Mouse (Mus musculus) Patski (cell line): ENCODE results near the gene Arl8b. TPM values are rescaled to one million over a fixed set of nuclear protein-coding genes. Genes with fewer than 3 reads are reported as not detected.
A peak's percentile ranks its signal among the peaks of the same experiment; 100 is the strongest.

Experiments used
- ATAC-seq: fragments of 100-300 bp; one replicate; pipeline ENCODE4 v1.8.0; 2021
- CTCF ChIA-PET: fragments of 350-600 bp; sonication (Branson Sonifier 250); formaldehyde crosslinking; loops from one replicate; lab custom pipeline; 2022; ENCODE audit warnings: inconsistent platforms; lab: Charles Lee
- POLR2A ChIA-PET: fragments of 350-600 bp; sonication (Branson Sonifier 250); formaldehyde crosslinking; loops from one replicate; lab custom pipeline; 2022; ENCODE audit warnings: antibody characterized with exemption, inconsistent platforms; lab: Charles Lee
- DNase-seq: peaks from one replicate; pipeline ENCODE4 v3.0.0-alpha.2; 2011; ENCODE audit warnings: low read depth, low spot score
- H3K27me3 ChIP-seq: fragments of 371-371 bp; one replicate; pipeline ENCODE4 v1.5.1; 2021
- CTCF ChIP-seq: fragments of 100-300 bp; IDR thresholded peaks from one replicate; pipeline ENCODE4 v1.5.1; 2021
- in situ Hi-C: fragments of 300-500 bp; cut with MboI; formaldehyde crosslinking; loops from 3 replicates; pipeline ENCODE4 v1.11.1; 2018; ENCODE audit warnings: low pct_unique_long_range_greater_than_20kb, mixed read lengths
- polyA plus RNA-seq: library from polyadenylated mRNA; unstranded; gene quantifications from one replicate; pipeline ENCODE4 v1.2.3, GENCODE M21; 2021

Gene Arl8b
- polyA plus RNA-seq, 1 experiment from 2014 or later = 89.6 TPM

DNA sequence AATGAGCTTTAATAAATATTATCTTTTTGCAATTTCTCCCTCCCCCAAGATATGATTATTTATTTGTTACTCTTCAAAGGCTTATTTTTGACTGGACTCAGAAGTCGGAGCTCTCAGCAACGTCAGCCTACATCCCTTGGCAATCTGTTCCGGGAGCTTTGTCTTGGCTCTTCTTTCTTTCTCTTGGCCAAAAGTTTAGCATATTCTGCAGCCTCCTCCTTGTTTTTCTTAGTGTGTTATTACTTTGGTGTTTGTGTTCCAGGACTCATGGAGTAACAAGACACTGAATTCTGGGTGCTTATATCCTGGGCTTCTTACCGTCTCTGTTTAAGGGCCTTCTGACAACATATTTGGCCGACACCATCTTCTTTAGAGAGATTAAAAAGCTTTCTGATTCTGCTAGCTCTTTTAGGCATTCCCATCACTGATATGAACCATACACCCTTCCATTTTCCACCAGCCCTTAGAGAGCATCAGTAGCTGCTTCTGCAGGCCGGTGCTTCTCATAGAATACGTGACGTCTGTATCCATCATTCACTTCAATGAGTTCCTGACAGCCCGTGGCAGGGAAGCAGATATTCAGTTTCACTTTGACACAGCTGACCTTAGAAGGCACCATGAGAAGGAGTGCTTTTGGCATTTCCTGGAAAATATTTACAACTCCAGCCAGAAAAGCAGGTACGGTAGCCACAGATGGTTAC, 23.8 kb upstream of the Arl8b start:
- in situ Hi-C loops = no loop called here
- TF ChIP-seq CTCF = no peak
- ATAC-seq = no peak
- no peaks in the 10 kb centered on the region for H3K27me3 ChIP-seq
- POLR2A ChIA-PET = interaction anchor here (0.5 kb wide), 1 partner anchor 46 kb away, joined by 4 read pairs; no protein-coding TSS in a partner anchor
- CTCF ChIA-PET = interaction anchor here (1.3 to 1.6 kb wide), 2 partner anchors 14 to 17 kb away, joined by 3 to 5 read pairs; no protein-coding TSS in a partner anchor
- no peak for DNase-seq

GRCm38 (mm10) chr6:108759698-108760039, 23.2 kb upstream of the Arl8b start:
- CTCF ChIA-PET = interaction anchor here (1.3 kb wide), 1 partner anchor 17 kb away, joined by 3 read pairs; no protein-coding TSS in a partner anchor
- in situ Hi-C loops = no loop called here
- ATAC-seq (no peak), DNase-seq (no peak)
- TF ChIP-seq CTCF = no peak
- POLR2A ChIA-PET = interaction anchor here (0.5 kb wide), 1 partner anchor 46 kb away, joined by 4 read pairs; no protein-coding TSS in a partner anchor
- H3K27me3 ChIP-seq = no peaks in the 10 kb centered on the region

DNA sequence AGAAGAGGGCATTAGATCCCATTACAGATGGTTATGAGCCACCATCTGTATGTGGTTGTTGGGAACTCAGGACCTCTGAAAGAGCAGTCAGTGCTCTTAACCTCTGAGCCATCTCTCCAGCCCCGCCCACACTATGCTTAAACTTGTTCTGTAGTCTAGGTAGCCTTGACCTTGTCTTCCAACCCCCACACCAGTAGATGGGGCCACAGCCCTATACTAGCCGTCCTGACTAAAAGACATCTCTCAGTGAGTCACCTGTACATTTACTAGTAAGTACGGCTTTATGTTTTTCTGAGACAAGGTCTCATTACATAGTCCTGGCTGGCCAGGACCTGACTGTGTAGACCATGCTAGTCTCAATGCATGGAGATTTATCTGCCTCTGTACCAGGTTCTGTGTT, 12.0 kb upstream of the Arl8b start:
- ChIA-PET CTCF (no interaction called here), POLR2A (no interaction called here)
- ATAC-seq (no peak), DNase-seq (no peak)
- in situ Hi-C loops = no loop called here
- TF ChIP-seq CTCF = no peak
- H3K27me3 ChIP-seq = no peaks in the 10 kb centered on the region

GRCm38 (mm10) chr6:108772913-108773312, 10.0 kb upstream of the Arl8b start:
- DNase-seq (no peak), ATAC-seq (peak; percentile 89)
- POLR2A ChIA-PET = no interaction called here
- CTCF ChIA-PET = interaction anchor here (0.6 to 1.2 kb wide), 8 partner anchors 9 to 698 kb away, joined by 3 to 5 read pairs (median 3); no protein-coding TSS in a partner anchor
- TF ChIP-seq CTCF = peak; percentile 95
- H3K27me3 ChIP-seq = no peaks in the 10 kb centered on the region
- in situ Hi-C loops = no loop called here

DNA sequence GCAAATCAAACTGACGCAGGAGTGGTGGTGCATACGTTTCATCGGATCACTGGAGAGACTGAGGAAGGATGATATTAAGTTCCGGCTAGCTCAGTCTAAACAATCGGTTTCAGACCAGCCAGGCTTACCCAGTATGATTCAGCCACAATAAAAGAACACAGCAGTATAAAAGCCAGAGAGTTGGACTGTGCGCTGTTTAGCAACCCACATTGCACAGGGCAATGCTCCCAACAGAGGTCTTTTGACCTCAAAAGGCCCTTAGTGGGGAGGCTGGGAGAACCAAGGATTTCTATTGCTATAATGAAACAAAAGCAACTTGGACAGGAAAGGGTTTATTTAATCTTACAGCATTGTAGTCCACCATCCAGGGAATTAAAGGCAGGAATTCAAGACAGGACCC, 9.4 kb upstream of the Arl8b start:
- DNase-seq (no peak), ATAC-seq (no peak)
- CTCF ChIA-PET = interaction anchor here (0.6 to 1.2 kb wide), 8 partner anchors 8 to 699 kb away, joined by 3 to 5 read pairs (median 3); no protein-coding TSS in a partner anchor
- POLR2A ChIA-PET = no interaction called here
- H3K27me3 ChIP-seq = no peaks in the 10 kb centered on the region
- no peak for TF ChIP-seq CTCF
- in situ Hi-C loops = no loop called here

GRCm38 (mm10) chr6:108776274-108776673, 6.6 kb upstream of the Arl8b start:
- no peak for TF ChIP-seq CTCF
- ATAC-seq = no peak
- ChIA-PET CTCF (no interaction called here), POLR2A (no interaction called here)
- no peaks in the 10 kb centered on the region for H3K27me3 ChIP-seq
- DNase-seq = no peak
- in situ Hi-C loops = no loop called here

- DNase-seq (no peak), ATAC-seq (no peak)
- no peak for TF ChIP-seq CTCF
- in situ Hi-C loops = no loop called here
- H3K27me3 ChIP-seq = no peaks in the 10 kb centered on the region
- ChIA-PET CTCF (no interaction called here), POLR2A (no interaction called here)
Measured at GRCm38 (mm10) chr6:108777560-108778287, 5.2 kb upstream of the Arl8b start.

DNA sequence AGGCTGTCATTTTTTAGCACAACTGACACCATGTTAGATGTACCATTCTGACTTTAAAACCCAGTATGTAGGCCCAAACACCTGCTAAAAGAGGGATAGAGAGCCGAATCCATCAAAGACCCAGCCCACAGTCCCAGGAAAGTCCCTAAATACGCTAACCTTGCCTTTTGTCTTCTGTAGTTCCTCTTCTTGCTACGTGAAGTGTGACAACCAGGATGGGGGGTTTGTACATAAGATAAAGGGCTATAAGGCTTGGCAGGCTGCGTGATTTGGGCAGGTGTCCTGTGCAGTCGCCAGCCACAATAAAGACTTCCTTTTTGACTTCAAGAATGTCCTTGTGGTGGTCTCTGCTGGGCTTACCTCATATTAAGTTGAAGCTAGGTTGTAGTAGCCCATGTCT, 4.5 kb upstream of the Arl8b start:
- ChIA-PET CTCF (no interaction called here), POLR2A (interaction anchor here (0.7 kb wide), 1 partner anchor 13 kb away, joined by 3 read pairs; no protein-coding TSS in a partner anchor)
- no peak for DNase-seq
- H3K27me3 ChIP-seq = no peaks in the 10 kb centered on the region
- TF ChIP-seq CTCF = no peak
- no peak for ATAC-seq
- in situ Hi-C loops = no loop called here

GRCm38 (mm10) chr6:108781865-108782264, 1.0 kb upstream of the Arl8b start:
- DNase-seq (no peak), ATAC-seq (no peak)
- POLR2A ChIA-PET = no interaction called here
- CTCF ChIA-PET = interaction anchor here (0.9 to 1.2 kb wide), 2 partner anchors 9 to 19 kb away, joined by 3 read pairs; no protein-coding TSS in a partner anchor
- no peaks in the 10 kb centered on the region for H3K27me3 ChIP-seq
- in situ Hi-C loops = no loop called here
- no peak for TF ChIP-seq CTCF

DNA sequence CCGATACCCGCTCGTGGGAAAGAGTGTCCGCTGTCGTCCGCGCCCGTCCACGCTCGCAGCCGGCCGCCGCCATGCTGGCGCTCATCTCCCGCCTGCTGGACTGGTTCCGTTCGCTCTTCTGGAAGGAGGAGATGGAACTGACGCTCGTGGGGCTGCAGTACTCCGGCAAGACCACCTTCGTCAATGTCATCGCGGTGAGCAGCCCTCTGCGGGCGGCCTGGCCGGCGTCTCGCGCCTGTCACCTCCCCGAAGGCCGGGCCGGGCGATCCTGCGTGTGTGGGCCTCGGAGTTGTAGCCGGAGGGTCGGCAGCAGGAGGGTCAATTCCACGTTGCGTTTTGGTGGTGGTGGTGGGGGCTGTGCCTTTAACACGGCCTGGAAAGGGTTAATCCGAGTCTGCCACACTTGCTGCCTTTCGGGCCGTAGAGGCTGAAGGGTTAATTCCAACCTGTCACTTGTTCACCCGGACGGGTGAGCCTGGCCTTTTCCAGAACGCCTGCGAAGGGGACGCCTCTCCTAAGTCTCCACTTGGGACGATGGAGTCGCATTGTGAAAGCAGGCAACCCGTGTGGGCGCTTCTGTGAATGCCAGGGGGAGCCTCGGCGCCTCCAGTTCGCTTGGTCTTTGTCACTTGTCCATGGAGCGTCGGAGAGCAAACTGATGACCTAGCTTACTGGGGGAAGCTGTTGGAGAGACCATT, 434 bp downstream of the Arl8b start:
- in situ Hi-C loops = no loop called here
- ATAC-seq (peak; percentile 61), DNase-seq (no peak)
- ChIA-PET POLR2A (no interaction called here), CTCF (interaction anchor here (1.3 kb wide), 1 partner anchor 10 kb away, joined by 4 read pairs; no protein-coding TSS in a partner anchor)
- no peak for TF ChIP-seq CTCF
- no peaks in the 10 kb centered on the region for H3K27me3 ChIP-seq
